Mouse (Mus musculus): ENCODE data around the gene 4632433K11Rik.
A peak's percentile ranks its signal among the peaks of the same experiment; 100 is the strongest.

Gene 4632433K11Rik

DNA sequence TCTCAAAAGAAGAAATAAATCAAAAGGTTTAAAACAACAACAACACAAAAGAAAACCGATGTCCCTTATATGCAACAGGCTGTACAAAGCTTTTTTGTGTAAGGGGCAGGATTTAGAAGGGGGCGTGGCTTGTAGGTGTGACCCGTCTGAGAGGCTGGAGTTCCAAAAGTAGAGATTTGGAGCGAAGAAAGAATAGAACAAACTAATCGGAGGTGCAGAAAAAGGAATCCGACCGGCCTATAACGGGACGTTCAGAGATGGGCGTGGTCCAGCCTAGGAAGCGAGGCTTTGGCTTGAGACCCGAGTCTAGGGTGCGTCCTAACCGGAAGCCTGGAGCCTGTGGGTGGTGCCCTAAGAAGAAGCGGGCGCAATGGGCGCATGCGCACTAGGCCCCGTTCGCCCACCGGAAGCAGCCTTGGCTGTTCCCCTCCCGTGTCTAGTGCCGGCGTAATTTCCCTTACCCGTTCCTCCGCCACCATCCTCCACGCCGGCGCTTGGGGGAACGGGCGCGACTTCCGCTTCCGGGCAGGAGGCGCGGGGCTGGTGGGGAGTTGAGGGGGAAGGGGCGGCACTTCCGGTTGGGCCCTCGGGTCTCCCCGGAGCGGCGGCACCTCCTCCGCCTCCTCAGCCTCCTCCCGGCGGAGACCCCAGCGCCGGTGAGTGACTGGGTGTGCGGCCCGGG lies 13.8 kb upstream of the 4632433K11Rik start, which contains the start of the genes Zfp865 and Ccdc106:
TSS of gene Zfp865 (plus strand) at position 377 of the 682 bp plus-strand sequence.
TSS of gene Ccdc106 (plus strand) at position 554 of the 682 bp plus-strand sequence.
- peak; percentile 99 for DNase-seq (ENCODE audit: low read depth, low spot score)

DNA sequence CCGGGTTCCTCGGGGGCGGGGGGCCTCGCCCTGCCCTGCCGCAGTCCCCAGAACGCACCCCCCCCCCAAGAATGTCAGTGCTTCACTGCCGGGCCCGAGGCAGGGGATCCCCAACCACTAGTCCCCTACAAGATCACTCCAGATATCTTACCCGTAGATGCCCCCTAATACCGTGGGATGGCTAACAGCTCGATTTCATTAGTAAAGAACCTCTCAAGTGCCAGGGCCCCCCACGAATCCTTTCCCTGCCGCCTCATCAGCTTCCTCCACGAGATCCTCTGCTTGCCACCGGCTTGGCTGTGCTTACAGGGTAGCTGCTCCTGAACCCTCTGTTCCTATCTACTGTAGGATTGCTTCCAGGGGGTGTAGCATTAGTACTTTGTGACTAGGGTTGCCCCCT lies 13.2 kb upstream of the 4632433K11Rik start:
- DNase-seq (ENCODE audit: low read depth, low spot score), result no peak

DNA sequence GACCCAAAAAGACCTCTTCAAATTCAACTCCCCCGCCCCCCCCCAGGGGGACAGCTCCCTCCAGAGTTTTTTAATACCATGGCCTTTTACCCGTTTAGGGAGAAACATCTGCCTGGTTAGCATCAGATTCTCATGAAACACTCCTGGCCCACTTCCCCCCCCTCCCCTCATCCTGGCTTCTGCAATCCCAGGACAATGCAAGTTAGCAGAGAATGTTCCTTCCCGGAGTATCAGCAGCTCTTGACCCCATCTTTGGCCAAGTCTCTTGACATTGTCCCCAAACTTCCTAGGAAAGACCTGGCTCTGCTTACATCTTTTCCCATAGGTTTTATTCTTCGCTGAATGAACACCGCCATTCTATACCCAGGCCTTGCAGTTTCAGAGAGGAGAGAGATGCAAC lies 12.7 kb upstream of the 4632433K11Rik start:
- no peak for DNase-seq (ENCODE audit: low read depth, low spot score)

DNA sequence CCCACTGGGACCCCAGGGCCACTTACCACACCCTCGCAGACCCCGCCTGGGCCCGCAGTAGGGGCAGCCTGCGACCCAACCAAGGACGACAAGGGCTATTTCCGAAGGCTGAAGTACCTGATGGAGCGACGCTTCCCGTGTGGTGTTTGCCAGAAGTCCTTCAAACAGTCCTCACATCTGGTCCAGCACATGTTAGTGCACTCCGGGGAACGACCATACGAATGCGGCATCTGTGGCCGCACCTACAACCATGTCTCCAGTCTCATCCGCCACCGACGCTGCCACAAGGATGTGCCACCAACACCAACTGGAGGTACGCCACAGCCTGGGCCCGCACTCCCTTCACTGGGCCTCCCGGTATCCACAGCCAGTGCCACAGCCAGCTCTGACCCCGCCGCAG lies 4.4 kb upstream of the 4632433K11Rik start:
- DNase-seq (ENCODE audit: low read depth, low spot score), result no peak

DNA sequence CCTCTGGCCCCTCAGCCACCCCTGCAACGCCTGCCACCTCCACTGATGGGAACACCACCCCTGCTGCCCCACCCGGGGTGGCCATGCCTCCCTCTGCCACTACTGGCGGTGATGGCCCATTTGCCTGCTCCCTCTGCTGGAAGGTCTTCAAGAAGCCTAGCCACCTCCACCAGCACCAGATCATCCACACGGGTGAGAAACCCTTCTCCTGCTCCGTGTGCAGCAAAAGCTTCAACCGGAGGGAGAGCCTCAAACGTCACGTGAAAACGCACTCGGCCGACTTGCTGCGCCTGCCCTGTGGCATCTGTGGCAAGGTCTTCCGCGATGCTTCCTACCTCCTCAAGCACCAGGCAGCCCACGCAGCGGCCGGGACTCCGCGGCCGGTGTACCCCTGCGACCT lies 4.0 kb upstream of the 4632433K11Rik start:
- no peak for DNase-seq (ENCODE audit: low read depth, low spot score)

DNA sequence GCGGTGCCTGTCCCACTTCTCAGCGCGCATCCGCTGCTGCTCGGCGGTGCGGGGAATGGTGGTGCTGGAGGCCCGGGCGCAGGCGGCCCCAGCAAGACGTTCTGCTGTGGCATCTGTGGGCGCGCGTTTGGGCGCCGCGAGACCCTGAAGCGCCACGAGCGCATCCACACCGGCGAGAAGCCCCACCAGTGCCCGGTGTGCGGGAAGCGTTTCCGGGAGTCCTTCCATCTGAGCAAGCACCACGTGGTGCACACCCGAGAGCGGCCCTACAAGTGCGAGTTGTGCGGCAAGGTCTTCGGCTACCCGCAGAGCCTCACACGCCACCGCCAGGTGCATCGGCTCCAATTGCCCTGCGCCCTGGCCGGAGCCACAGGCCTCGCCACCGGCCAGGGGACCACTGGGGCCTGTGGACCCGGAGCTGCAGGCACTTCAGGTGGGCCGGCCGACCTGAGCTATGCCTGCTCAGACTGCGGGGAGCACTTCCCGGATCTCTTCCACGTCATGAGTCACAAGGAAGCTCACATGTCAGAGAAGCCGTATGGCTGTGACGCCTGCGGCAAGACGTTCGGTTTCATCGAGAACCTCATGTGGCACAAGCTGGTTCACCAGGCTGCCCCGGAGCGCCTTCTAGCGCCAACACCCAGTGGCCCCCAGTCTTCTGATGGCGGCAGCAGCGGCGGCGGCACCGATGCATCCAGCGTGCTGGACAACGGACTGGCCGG lies 3.2 kb upstream of the 4632433K11Rik start:
- DNase-seq (ENCODE audit: low read depth, low spot score), result no peak

DNA sequence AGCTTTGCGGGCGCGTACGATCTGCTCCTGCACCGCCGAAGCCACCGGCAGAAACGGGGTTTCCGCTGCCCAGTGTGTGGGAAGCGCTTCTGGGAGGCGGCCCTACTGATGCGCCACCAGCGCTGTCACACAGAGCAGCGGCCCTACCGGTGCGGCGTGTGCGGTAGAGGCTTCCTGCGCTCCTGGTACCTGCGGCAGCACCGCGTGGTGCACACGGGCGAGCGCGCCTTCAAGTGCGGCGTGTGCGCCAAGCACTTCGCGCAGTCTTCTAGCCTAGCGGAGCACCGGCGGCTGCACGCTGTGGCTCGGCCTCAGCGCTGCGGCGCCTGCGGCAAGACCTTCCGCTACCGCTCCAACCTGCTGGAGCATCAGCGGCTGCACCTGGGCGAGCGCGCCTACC lies 2.4 kb upstream of the 4632433K11Rik start:
- no peak for DNase-seq (ENCODE audit: low read depth, low spot score)

DNA sequence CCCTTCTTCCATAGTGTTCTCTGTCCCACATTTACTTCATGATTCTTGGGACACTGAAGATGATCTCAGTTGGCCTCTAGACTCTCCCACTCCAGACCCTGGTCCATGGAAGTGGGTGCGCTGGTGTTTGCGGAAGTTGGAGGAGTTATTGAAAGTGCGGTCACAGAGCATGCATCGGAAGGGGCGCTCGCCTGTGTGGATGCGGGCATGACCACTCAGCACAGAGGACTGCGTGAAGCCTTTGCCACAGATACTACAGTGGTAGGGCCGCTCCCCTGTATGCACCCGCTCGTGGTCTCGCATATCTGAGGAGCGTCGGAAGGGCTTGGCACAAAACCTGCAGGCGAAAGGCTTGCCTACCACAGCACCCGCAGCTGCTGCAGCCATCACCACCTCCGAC lies 1.7 kb downstream of the 4632433K11Rik start:
- no peak for DNase-seq (ENCODE audit: low read depth, low spot score)

DNA sequence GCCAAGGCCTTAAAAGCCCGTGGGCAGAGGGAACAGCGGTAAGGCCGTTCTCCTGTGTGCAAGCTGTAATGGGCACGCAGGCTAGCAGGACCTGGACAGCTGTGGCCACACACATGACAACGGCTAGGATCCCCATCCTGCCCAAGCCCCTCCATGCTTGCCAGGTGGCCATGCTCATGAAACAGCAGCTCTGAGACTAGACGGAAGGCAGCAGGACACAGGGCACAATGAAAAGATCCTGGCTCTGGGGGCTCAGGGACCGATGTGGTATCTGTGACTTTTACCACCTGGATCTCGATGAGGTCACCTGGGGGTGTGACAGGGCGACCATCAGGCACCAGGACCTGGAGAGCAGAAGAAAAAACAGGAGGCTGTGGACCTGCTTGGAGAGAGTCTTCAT lies 2.2 kb downstream of the 4632433K11Rik start:
- no peak for DNase-seq (ENCODE audit: low read depth, low spot score)

DNA sequence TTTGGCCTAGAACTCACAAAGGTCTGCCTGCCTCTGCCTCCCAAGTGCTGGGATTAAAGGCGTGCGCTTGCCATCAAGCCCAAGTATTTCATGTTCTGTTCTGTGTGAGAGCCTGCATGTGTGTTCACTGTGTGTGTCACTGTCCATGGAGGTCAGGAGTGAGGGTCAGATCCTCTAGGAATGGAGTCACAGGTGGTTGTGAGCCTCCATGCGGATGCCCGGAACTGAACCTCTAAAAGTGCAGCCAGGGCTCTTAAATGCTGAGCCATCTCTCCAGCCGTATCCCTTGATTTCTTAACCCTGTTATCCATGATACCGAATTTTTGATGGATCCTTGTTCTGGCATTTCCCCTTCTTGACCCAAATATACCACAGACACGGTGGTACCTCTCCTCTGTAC lies 3.1 kb downstream of the 4632433K11Rik start:
- no peak for DNase-seq (ENCODE audit: low read depth, low spot score)

DNA sequence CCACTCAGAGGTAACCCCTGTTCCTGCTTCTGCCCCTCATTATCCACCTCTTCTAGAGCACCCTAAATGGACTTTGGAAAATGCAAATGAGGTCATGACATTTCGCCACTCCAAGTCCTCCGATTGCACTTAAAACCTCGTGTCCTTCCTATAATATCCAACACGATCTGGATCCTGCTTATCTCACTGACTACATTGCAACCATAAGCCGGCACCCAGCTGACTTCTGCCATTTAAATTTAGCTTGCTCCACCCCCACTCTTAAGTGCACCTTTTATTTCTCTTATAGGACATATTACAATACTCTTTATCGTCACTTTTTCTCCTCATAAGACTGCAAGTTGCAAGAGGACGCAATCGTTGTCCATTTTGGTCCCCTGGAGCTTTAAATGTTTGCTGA lies 3.5 kb downstream of the 4632433K11Rik start:
- no peak for DNase-seq (ENCODE audit: low read depth, low spot score)

DNA sequence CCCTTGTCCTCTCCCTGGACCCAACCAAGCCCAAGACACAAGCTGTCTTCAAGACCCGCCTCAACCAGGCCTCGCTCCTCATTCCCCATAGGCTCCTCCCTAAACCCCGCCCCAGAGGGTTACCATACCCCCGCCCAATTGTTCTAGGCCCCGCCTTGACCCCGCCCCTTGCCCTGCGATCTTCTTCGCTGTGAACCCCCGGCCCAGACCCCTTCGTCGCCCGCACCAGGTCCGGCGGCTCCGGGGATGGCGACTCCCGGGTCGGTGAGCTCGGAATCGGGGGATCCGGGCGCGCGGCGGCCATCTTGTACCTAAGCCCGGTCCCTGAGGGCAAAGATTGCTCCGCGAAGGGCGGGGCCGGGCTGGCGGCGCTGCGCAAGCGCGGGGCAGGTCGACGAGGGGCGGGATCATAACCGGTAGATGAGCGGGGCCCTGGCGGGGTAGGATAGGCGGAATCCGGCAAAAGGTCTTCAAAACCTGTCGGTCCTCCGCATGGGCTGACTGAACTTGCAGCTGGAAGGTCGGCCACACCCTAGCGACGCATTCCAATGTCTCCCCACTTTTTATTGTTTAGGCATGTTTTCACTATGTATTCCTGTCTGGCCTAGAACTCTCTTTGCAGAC lies 4.3 kb downstream of the 4632433K11Rik start, which contains the start of gene Zfp784:
TSS of gene Zfp784 (minus strand) at position 338 of the 624 bp plus-strand sequence.
- DNase-seq (ENCODE audit: low read depth, low spot score), result peak; percentile 80

DNA sequence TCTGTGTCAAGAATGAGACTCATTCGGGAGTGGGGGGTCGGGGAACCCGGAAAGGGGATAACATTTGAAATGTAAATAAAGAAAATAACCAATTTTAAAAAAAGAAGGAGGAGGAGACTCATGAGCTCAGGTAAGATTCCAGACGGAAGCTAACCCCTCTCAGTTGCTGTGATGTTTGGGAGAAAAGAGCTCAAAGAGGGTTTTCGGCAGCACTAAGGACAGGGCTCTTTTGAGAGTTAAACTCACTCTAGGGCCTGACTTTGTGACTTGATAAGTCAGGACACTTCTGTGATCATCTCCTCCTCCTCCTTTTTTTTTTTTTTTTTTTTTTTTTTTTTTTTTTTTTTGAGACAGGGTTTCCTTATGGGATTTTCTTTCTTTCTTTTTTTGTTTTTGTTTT lies 5.0 kb downstream of the 4632433K11Rik start:
- DNase-seq (ENCODE audit: low read depth, low spot score), result no peak

DNA sequence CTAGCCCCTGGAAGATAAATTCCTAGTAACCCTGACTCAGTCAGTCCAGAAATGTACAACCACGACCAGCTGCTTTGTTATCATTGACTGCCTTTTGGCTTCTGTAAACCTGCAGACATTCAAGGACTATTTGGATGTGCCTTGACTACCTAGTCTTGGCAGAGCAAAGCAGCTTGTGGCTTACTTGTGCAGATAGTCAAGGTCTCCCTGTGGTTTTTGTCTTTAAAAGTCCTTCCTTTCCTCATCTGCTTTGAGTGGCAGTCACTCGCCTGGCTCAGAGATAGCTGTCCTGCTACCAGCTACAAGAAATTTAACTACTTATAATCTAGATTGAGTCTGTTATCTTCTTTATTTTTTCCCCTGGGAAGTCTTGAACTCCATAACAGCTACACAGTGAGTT lies 11.1 kb downstream of the 4632433K11Rik start:
- DNase-seq (ENCODE audit: low read depth, low spot score), result no peak

DNA sequence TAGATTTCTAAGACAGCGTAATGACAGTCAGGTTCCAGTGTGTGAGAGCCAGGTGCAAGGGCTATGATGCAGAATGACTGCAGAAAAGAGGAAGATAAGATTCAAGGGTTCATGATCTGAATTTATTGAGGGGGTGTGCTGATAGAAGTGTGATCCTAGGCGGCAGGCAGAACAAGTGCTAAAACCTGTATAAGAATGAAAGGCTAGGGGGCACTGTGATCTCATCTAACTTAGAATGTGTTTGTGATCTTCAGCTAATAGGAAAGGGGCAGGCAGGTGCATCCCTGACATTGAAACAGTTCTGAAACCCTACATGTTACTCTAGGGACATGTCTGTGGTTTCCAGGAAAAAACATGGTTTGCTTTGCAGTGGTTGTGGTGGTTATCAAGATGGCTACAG lies 12.2 kb downstream of the 4632433K11Rik start:
- no peak for DNase-seq (ENCODE audit: low read depth, low spot score)

DNA sequence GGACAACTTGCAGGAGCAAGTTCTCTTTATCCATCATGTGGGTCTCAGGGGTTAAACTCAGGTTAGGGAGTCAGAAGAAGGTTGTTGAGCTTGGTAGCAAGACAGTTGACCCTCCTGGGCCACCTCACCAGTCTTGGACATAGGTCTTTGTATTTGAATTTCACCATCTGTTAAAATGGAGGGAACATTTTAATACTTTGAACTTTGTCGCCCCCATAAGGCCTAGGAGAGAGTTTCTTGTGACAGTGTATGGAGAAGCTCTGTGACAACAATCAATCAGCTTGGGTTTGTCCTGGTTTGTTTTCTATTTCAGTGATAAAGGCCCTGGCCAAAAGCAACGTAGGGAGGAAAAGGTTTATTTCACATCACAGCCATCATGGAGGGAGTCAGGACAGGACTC lies 13.4 kb downstream of the 4632433K11Rik start:
- DNase-seq (ENCODE audit: low read depth, low spot score), result no peak

DNA sequence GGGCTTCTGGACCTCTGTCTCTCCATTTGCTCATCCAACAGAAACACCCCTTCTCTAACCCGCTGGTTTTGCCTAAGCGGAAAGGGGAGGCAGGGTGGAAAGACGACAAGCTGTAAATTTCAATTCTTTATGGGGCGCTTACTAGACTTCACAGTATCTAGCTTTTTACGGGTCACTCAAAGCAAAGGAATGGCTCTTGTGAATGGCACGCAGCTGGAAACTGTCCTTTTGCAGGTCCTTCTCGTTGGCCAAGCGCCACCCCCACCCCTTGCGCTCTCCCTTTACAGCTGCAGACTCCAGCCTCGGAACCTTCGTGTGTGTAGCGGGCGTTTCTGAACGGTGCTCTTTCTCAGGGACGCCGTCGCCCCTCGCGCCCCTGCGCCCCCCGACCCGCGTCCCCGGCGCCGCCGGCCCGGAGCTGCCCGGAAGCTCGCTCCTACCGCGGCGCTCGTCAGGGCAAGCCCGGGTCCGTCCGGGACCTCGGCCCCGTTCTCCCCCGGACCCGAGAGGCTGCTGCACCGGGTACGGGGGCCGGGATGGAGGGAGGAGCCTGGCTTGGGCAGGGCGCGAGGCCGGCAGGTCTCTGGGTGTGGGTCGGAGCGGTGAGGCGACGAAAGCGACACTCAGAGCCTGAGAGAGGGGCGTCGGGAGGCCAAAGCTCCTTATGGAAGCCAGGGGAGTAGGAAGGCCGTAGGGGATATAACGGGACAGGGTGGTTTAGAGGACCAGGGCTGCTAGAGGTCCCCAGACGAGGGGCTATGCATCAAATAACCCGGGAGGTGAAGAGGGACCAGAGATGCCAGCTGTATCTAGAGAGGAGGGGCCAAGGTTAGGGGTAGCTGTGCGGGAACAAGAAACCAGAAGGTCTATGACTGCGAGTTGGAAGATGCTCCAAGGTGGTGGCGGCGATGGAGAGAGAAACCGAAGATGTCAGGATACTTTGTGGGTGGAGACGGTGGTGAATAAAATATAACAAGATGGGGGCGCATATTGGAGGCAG lies 17.6 kb downstream of the 4632433K11Rik start, which contains the start of gene Zfp580:
TSS of gene Zfp580 (plus strand) at position 346 of the 1,000 bp plus-strand sequence.
- peak; percentile 35 for DNase-seq (ENCODE audit: low read depth, low spot score)

DNA sequence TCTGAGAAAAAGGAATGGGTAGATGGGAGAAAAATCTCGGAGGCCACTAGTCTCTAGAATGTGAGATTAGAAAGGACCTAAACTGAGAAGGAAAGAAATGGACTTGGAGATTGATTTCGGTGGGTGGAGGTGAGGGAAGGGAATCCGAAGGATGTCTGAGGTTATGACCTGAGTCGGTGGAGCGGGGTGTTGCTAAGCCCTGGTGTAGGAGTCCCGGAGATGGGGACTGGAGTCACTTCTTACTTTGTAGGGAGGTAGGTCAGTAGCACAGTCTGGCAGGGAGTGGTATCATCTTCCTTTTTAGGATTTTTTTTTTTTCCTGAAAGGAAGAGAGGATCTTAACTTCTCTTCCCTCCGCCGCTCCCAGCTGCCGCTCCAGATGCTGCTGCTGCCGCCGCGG lies 18.5 kb downstream of the 4632433K11Rik start:
- DNase-seq (ENCODE audit: low read depth, low spot score), result no peak

DNA sequence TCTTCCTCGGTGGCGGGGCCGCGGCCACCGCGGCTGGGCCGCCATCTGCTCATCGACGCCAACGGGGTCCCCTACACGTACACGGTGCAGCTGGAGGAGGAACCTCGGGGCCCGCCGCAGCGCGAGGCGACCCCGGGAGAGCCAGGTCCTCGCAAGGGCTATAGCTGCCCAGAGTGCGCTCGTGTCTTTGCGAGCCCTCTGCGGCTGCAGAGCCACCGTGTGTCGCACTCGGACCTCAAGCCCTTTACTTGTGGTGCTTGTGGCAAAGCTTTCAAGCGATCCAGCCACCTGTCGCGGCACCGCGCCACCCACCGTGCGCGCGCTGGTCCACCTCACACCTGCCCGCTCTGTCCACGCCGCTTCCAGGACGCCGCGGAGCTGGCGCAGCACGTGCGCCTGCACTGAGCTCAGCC lies 19.0 kb downstream of the 4632433K11Rik start:
- DNase-seq (ENCODE audit: low read depth, low spot score), result no peak

DNA sequence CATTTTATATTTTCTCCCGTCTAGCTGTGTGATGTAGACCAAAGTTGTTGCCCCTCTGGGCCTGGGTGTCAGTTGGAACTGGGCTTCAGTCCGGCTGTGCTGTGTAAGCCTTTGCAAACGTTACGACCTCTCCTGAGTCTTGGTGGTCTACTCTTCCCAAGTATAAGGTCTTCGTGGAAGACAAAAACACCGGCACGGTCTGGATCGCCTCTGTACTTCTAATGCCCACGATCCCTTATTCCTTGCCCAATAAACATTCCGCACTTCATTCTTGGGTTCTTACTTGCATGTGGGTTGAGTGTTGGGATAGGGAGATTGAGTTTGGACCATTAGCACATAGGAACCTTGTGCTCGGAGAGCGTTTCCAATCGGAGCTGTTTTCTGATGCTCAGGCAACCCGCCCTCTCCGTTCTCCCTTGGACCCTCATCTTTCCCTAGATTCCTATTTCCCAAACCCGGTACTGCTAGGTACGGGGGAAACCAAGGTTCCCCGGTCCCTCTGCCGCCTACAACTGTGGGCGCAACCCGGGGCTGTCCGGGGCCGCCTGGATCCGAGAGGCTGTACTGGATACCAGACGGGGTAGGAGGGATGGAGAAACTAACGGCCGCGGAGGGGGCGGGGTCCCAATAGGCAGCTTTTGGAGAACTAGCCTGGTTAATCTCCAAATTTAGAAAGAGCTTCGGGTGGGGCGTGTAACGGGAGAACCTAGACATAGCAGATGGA lies 19.7 kb downstream of the 4632433K11Rik start:
- no peak for DNase-seq (ENCODE audit: low read depth, low spot score)
